Mouse (Mus musculus) urinary bladder, adult 2 months (tissue): ENCODE results near the gene Ugdh. TPM values are rescaled to one million over a fixed set of nuclear protein-coding genes. Genes with fewer than 3 reads are reported as not detected.
"Not testable (repeated sequence)": the region's sequence is repeated elsewhere in the genome, so short reads cannot be mapped to it uniquely, and the experiment has no call there.

Experiments used
- DNase-seq: peaks from one replicate; pipeline ENCODE4 v3.0.0; 2022; ENCODE audit warnings: low spot score
- polyA plus RNA-seq: library from polyadenylated mRNA; depleted of rRNA; stranded (reverse); fragments of >200 nt; gene quantifications from 2 replicates; pipeline ENCODE4 v1.2.3, GENCODE M21; 2012; rRNA removed

Ugdh gene
- polyA plus RNA-seq, result 232 and 283 TPM in 2 replicates

DNA sequence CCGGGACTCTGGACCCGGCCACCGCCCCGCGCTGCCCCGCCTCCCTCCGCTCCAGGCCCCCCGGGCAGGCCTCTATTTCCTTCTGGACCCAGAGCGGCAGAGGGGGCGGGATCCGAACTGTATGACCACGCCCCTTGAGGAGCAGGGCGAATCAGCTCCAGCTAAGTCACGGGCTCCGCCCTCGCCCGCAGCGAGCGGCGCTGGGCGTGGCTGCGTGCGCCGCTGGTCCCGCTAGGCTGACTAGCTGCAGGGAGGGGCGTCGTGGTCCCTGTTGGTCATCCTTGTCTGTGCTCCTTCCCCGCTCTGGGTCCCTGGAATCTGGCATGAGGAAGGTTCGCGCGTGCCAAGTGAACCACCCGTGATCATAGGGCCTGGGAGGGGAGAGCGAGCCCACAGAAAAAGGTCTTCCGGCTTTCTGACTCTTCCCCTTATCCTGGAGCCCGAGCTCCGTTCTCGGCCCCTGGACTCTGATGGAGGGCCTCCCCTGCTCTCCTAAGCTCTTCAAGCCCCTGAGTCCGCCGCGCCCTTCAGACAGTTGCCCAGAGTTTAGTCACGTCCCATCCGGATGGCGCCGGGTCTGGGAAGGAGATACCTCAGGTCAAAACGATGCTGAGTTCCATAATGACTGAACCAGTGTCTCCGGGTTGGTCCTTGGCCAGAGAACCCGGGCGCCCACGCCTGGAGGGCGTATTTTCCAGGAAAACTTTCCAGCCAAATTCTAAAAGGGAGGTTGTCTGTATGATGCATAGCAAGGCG is at the start of gene Ugdh:
TSS of gene Ugdh (minus strand) at position 144 of the 756 bp plus-strand sequence.
- peak; percentile 97 for DNase-seq

- DNase-seq, result no peak
Observed at GRCm38 (mm10) chr5:65482996-65483395, 47.2 kb upstream of the Ugdh start.

- no peak for DNase-seq
Observed at GRCm38 (mm10) chr5:65480511-65480910, 44.8 kb upstream of the Ugdh start.

DNA sequence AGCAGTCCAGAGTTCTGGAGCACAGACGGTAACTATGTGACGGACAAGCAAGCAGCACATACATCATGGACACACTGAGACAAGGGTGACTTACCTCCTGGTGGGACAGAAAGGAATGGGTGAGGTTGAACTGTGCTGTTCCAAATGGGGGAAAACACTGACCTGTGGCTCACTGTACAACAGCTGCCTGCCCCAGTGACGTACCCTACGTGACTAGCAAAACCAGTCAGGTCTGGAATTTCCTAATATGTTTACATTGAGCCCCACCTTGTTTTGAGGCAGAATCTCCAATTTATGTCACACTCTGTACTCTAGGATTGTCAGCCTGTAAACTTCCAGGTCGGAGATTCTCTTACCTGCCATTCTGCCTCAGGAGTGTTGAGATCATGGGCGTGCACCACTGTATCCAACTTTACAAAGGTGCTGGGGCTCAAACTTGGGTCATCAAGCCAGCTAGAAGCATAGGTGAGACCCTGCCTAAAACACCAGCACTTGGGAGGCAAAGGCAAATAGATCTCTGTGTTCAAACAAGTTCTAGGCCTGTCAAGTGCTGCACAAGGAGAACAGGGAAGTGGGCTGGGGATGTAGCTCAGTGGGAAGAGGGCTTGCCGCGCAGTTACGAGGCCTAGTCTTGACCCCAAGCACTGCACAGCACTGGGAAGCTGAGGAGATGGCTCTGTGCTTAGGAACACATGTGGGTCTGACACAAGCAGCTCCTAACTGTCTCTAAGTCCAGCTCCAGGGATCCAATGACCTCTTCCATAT is 44.1 kb upstream of the Ugdh start:
- no peak for DNase-seq

- DNase-seq, result no peak
Observed at GRCm38 (mm10) chr5:65478224-65478623, 42.5 kb upstream of the Ugdh start.

- not testable (repeated sequence) for DNase-seq
Observed at GRCm38 (mm10) chr5:65476739-65477138, 41.0 kb upstream of the Ugdh start.

DNA sequence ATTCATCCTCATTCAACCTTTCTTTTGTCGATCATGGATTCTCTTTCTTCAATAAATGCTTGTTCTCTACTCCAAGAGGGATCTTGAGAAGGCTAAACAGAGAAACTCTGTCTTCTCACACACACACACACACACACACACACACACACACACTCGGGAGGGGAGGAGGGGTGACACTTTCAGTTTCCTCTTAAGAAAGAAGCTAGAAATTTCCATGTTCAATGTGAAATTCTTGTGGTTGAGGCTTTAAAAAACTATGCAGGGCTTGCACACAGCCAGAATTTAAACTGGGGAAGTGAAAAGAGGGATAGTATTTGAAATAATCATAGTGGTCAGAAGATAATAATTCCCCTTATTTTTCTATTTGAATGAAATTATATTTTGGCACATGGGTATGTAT is 40.1 kb upstream of the Ugdh start:
- DNase-seq, result no peak

GRCm38 (mm10) chr5:65469766-65470165 is 34.0 kb upstream of the Ugdh start:
- DNase-seq, result no peak

DNA sequence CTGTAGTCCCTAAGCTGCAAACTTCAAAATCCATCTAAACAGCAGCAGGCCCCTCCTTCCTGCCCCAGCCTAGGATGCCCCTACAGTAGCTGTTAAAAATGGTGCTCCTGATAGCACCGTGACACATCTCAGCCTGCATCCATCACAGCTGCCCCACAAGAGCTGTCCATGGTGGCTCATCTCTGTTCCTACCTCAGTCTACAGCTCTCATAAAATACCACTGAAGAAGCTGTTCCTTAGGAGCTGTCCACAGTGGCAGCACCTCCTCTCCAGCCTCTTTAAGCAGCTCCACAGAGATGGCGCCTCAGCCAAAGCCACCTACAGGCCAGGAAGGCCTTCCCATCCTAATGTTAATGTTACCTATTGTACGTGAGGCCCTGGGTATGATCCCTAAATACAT is 31.2 kb upstream of the Ugdh start:
- no peak for DNase-seq

- no peak for DNase-seq
Observed at GRCm38 (mm10) chr5:65460361-65460760, 24.6 kb upstream of the Ugdh start.

DNA sequence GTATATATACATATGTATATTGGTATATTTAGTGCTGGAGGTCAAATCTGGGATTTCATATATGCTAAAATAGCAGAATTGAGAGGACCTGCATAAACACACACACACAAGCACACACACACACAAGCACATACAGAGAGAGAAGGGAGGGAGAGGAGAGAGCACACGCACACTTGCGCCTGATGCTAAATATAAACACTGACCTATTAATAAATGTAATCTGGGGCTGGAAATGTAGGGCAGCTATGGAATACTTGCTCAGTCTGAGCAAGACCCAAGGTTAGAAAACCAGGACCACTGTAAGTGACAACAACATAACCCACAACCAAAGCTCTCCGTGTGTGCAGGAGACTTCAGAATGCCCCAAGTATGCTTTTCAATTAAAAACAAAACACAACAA is 23.7 kb upstream of the Ugdh start:
- no peak for DNase-seq

GRCm38 (mm10) chr5:65457846-65458245 is 22.1 kb upstream of the Ugdh start:
- no peak for DNase-seq

GRCm38 (mm10) chr5:65457086-65457827 is 21.5 kb upstream of the Ugdh start:
- no peak for DNase-seq

- DNase-seq, result no peak
Observed at GRCm38 (mm10) chr5:65454771-65455170, 19.0 kb upstream of the Ugdh start.

DNA sequence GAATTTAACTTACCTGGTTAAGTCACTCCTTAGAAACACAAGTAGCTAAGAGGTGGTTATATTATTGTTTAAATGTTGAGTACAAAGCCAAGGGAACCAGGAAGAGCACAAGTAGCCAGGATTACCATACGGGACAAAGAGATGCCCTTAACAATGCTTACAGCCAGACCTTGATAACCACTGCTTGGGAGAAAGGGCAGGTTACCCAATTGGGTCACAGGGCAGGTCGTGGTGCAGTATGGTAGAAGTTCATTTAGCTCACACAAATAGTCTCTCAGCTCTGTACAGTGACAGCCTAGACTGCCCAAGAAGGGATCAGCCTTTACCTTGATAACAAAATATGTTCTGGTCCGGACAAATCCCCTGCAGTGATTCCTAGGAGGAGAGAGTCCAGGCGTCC is 13.2 kb upstream of the Ugdh start:
- no peak for DNase-seq

- DNase-seq, result no peak
Observed at GRCm38 (mm10) chr5:65447826-65448225, 12.1 kb upstream of the Ugdh start.

DNA sequence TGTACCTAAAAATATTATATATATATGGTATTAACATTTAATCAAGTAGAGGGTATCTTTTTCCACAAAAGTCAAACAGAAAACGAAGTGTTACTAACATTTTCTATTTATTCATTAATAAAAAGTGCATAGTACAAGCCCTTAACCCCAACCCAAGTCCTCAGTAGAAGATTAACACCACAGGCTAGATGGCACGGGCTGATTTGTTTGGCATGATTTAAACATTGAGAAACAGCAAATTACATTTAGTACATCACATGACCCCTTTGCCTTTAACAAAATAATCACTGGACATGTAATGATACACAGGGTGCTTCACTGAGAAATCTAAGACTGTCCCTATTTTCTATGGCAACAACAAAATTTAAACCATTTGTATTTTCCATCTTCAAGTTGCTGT is 11.0 kb upstream of the Ugdh start:
- DNase-seq, result no peak

DNA sequence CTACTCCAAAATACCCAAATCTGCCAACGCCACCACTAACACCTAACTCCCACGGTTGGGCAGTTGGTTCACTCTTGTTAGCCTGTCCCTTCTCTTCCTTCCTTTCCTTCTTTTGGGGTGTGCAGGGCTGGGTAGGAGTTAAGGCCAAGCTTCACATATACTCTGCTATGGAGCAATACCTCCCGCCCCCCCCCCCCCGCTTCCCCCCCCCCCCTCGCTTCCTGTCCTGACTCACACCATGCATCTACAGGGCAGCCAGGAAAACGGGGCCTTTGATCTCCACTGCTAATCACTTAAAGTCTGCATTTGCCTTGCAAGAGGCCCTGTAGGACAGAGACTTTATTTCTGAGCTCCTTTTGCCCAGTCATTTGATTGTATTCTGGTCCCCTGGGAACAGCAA is 9.2 kb upstream of the Ugdh start:
- no peak for DNase-seq

GRCm38 (mm10) chr5:65438041-65438440 is 2.3 kb upstream of the Ugdh start:
- no peak for DNase-seq

DNA sequence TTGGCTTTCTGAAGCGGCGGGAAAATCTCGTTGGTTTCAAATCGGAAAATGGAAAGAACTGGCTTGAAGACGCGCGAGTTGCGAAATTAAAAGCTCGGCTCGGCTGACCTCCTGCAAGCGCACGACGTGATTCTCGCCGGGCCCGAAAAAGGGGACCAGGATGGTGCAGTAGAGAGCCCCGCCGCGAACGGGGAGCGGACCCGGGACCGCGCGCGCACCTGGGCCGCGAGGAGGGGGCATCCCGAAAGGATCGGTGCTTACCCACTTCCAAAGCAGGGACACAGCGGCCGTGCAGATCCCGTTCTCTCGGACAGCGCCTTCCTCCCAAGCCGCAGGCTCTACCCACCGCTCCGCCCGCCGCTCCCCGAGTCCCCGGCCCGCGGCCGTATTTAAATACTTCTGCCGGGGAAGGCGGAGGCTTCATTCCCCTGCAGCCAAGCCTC is 365 bp downstream of the Ugdh start:
- DNase-seq, result no peak

GRCm38 (mm10) chr5:65434471-65435362 is 1.0 kb downstream of the Ugdh start:
- DNase-seq, result no peak
